Comparison of ENCODE assay signal across 8 mouse cellular contexts in genomic region chr17:30575941-30576773, GRCm38 (mm10). TPM values are rescaled to one million over a fixed set of nuclear protein-coding genes. Genes with fewer than 3 reads are reported as not detected.
DNase-seq lines count a peak whose midpoint lies in the region; ATAC-seq and TF ChIP-seq lines count a peak whose summit lies in the region.

Btbd9 (minus strand) TSS chr17:30576488.

- DNase-seq in c-Kit-negative CD71-positive TER-119-positive erythroid progenitor cells, embryonic 14.5 days (ENCODE audit: low read depth, low spot score): peak; percentile 92
- peak; percentile 90 for DNase-seq in forebrain, embryonic 10.5 days (ENCODE audit: extremely low spot score, low spot score)
- DNase-seq in kidney, postnatal 25 days: peak; percentile 95 to 96
- DNase-seq in liver, embryonic 14.5 days (ENCODE audit: low read depth in 3 of 3, low spot score in 3 of 3): peak; percentile 70 to 85 (median 72)
- DNase-seq in neural tube, embryonic 11.5 days (ENCODE audit: low spot score): peak; percentile 93
- peak; percentile 90 for DNase-seq in stomach, postnatal 0 days (ENCODE audit: low spot score)

- whole genome bisulfite sequencing in forebrain, embryonic 10.5 days: under 1% methylated on average over 78 of the region's 94 CpGs
- WGBS in heart, embryonic 15.5 days: under 1% methylated on average over 66 of the region's 94 CpGs
- WGBS in liver, embryonic 14.5 days (ENCODE audit: insufficient replicate concordance): under 1% methylated on average over 79 of the region's 94 CpGs
- WGBS in neural tube, embryonic 11.5 days: 0% methylated on average over 61 of the region's 94 CpGs
- under 1% methylated on average over 66 of the region's 94 CpGs for WGBS in stomach, postnatal 0 days

- no peaks in the 10 kb centered on the region for H3K27me3 ChIP-seq in forebrain, embryonic 10.5 days (ENCODE audit: poor library complexity, severe bottlenecking)
- H3K27me3 ChIP-seq in heart, embryonic 15.5 days: no peaks in the 10 kb centered on the region
- no peaks in the 10 kb centered on the region for H3K27me3 ChIP-seq in liver, embryonic 14.5 days (ENCODE audit: control insufficient read depth, insufficient read depth, low read length)
- no peaks in the 10 kb centered on the region for H3K27me3 ChIP-seq in neural tube, embryonic 11.5 days (ENCODE audit: control insufficient read depth, insufficient read depth, low read length)
- H3K27me3 ChIP-seq in stomach, postnatal 0 days (ENCODE audit: control insufficient read depth, insufficient read depth, low read length): no peaks in the 10 kb centered on the region

- TF ChIP-seq CTCF in liver, embryonic 14.5 days (IDR thresholded peaks at IDR 0.05; ENCODE audit: low read depth): no peak
- TF ChIP-seq CTCF in stomach, postnatal 0 days (IDR thresholded peaks at IDR 0.05; ENCODE audit: low read depth): no peak

- peak within 1 kb of the TSS; percentile 63 for H3K9ac ChIP-seq in heart, embryonic 15.5 days
- peak within 1 kb of the TSS; percentile 67 for H3K9ac ChIP-seq in liver, embryonic 14.5 days (replicated peaks)
- H3K9ac ChIP-seq in neural tube, embryonic 11.5 days (ENCODE audit: low read length): peak within 1 kb of the TSS; percentile 70
- H3K9ac ChIP-seq in stomach, postnatal 0 days (ENCODE audit: low read length): peak within 1 kb of the TSS; percentile 78

- H3K27ac ChIP-seq in forebrain, embryonic 10.5 days: peak within 1 kb of the TSS; percentile 95
- peak within 1 kb of the TSS; percentile 93 for H3K27ac ChIP-seq in heart, embryonic 15.5 days
- peak within 1 kb of the TSS; percentile 33 for H3K27ac ChIP-seq in liver, embryonic 14.5 days
- H3K27ac ChIP-seq in neural tube, embryonic 11.5 days (ENCODE audit: low read depth, low read length): peak within 1 kb of the TSS; percentile 78
- H3K27ac ChIP-seq in stomach, postnatal 0 days (replicated peaks): peak within 1 kb of the TSS; percentile 91

- peak; percentile 95 for ATAC-seq in CD4-positive, CD25-positive, alpha-beta regulatory T cell, adult 4 months
- peak; percentile 84 for ATAC-seq in heart, embryonic 15.5 days (replicated peaks; ENCODE audit: insufficient number of reproducible peaks, insufficient read depth, low FRiP score, low read depth)
- peak; percentile 91 for ATAC-seq in liver, embryonic 14.5 days (ENCODE audit: insufficient read depth)
- ATAC-seq in neural tube, embryonic 11.5 days (ENCODE audit: insufficient read depth, low FRiP score, low TSS enrichment): peak; percentile 90
- ATAC-seq in stomach, postnatal 0 days (ENCODE audit: low FRiP score, low TSS enrichment): peak; percentile 92

- no peak for TF ChIP-seq EP300 in liver, embryonic 14.5 days (IDR thresholded peaks at IDR 0.05; ENCODE audit: low read depth)
- TF ChIP-seq EP300 in stomach, postnatal 0 days (optimal IDR thresholded peaks at IDR 0.05): no peak

- H3K36me3 ChIP-seq in forebrain, embryonic 10.5 days (replicated peaks): no peaks in the 10 kb centered on the region
- no peaks in the 10 kb centered on the region for H3K36me3 ChIP-seq in heart, embryonic 15.5 days
- no peaks in the 10 kb centered on the region for H3K36me3 ChIP-seq in liver, embryonic 14.5 days (replicated peaks; ENCODE audit: control insufficient read depth, insufficient read depth, low read depth)
- H3K36me3 ChIP-seq in neural tube, embryonic 11.5 days (ENCODE audit: control insufficient read depth, insufficient read depth, low read length): no peaks in the 10 kb centered on the region
- no peaks in the 10 kb centered on the region for H3K36me3 ChIP-seq in stomach, postnatal 0 days (ENCODE audit: control insufficient read depth, insufficient read depth, low read length)

- H3K4me3 ChIP-seq in forebrain, embryonic 10.5 days: peak within 1 kb of the TSS; percentile 73
- H3K4me3 ChIP-seq in heart, embryonic 15.5 days: peak within 1 kb of the TSS; percentile 88
- peak within 1 kb of the TSS; percentile 73 to 83 for H3K4me3 ChIP-seq in liver, embryonic 14.5 days (ENCODE audit: insufficient read depth in 1 of 2, low read depth in 2 of 2, low read length in 2 of 2)
- peak within 1 kb of the TSS; percentile 73 for H3K4me3 ChIP-seq in neural tube, embryonic 11.5 days (ENCODE audit: low read depth, low read length)
- peak within 1 kb of the TSS; percentile 77 for H3K4me3 ChIP-seq in stomach, postnatal 0 days (ENCODE audit: low read depth, low read length)

- peaks cover 34% of the 10 kb centered on the region for H3K4me1 ChIP-seq in forebrain, embryonic 10.5 days
- H3K4me1 ChIP-seq in heart, embryonic 15.5 days (replicated peaks): peaks cover 20% of the 10 kb centered on the region
- peaks cover 5 to 20% of the 10 kb centered on the region in 2 experiments for H3K4me1 ChIP-seq in liver, embryonic 14.5 days (replicated peaks; ENCODE audit: control insufficient read depth in 2 of 2, insufficient read depth in 2 of 2, low read length in 1 of 2)
- H3K4me1 ChIP-seq in neural tube, embryonic 11.5 days (ENCODE audit: control insufficient read depth, insufficient read depth, low read length): peaks cover 4% of the 10 kb centered on the region; the same call in 1 of the 2 replicates
- H3K4me1 ChIP-seq in stomach, postnatal 0 days (replicated peaks; ENCODE audit: control insufficient read depth, insufficient read depth): peaks cover 5% of the 10 kb centered on the region; the same call in 1 of the 2 replicates

- H3K9me3 ChIP-seq in forebrain, embryonic 10.5 days: no peaks in the 10 kb centered on the region
- H3K9me3 ChIP-seq in heart, embryonic 15.5 days (replicated peaks): no peaks in the 10 kb centered on the region
- H3K9me3 ChIP-seq in liver, embryonic 14.5 days (ENCODE audit: control insufficient read depth, low read length): no peaks in the 10 kb centered on the region
- no peaks in the 10 kb centered on the region for H3K9me3 ChIP-seq in neural tube, embryonic 11.5 days (ENCODE audit: control insufficient read depth, low read length)
- no peaks in the 10 kb centered on the region for H3K9me3 ChIP-seq in stomach, postnatal 0 days (ENCODE audit: control insufficient read depth, low read length)

- H3K4me2 ChIP-seq in heart, embryonic 15.5 days: peak within 1 kb of the TSS; percentile 76
- peak within 1 kb of the TSS; percentile 90 for H3K4me2 ChIP-seq in liver, embryonic 14.5 days (ENCODE audit: low read depth)
- peak within 1 kb of the TSS; percentile 59 for H3K4me2 ChIP-seq in neural tube, embryonic 11.5 days (ENCODE audit: low read depth)
- H3K4me2 ChIP-seq in stomach, postnatal 0 days (replicated peaks; ENCODE audit: low read depth): peak within 1 kb of the TSS; percentile 84

RNA-seq across cellular contexts. Expression of gene Btbd9, which starts in this region (rescaled TPM):
- polyA plus RNA-seq in CD4-positive, CD25-positive, alpha-beta regulatory T cell, adult 4 months (2017; shearing (Covaris generic)): 10 to 100 TPM; 58.9 to 82.9 TPM
- 54.8 and 57.8 TPM in 2 replicates for polyA plus RNA-seq in forebrain, embryonic 10.5 days (2016; fragmentation: Nextera tagmentation; extraction: Ambion mirVana)
- polyA plus RNA-seq in heart, embryonic 15.5 days (2015; fragmentation: Nextera tagmentation; extraction: Ambion mirVana): 38.3 and 42.3 TPM in 2 replicates
- polyA plus RNA-seq in liver, embryonic 14.5 days (2012; rRNA removed): 2.6 and 2.7 TPM in 2 replicates
- 8.0 and 9.6 TPM in 2 replicates for polyA plus RNA-seq in liver, embryonic 14.5 days (2014; fragmentation: Nextera tagmentation; extraction: Ambion mirVana)
- 56.5 and 60.6 TPM in 2 replicates for polyA plus RNA-seq in neural tube, embryonic 11.5 days (2014; fragmentation: Nextera tagmentation; extraction: Ambion mirVana)
- polyA plus RNA-seq in stomach, postnatal 0 days (2015; fragmentation: Nextera tagmentation; extraction: Ambion mirVana): 32.9 and 34.6 TPM in 2 replicates

Comparison
In these comparisons a context has a peak if more than half of its experiments do, and no peak if none do; other contexts are left out.
1. Peak in every context shown above with its lines: DNase-seq, ATAC-seq, H3K4me3 ChIP-seq and H3K27ac ChIP-seq.
2. H3K27ac ChIP-seq: peak in every context shown above with its lines; median percentile 95 in forebrain, embryonic 10.5 days; 93 in heart, embryonic 15.5 days; 91 in stomach, postnatal 0 days; 78 in neural tube, embryonic 11.5 days; 33 in liver, embryonic 14.5 days.